Mouse (Mus musculus) subcutaneous adipose tissue, adult 2 months (tissue): ENCODE measurements around the gene Bcl11a. TPM values are rescaled to one million over a fixed set of nuclear protein-coding genes. Genes with fewer than 3 reads are reported as not detected.

Source experiments
- polyA plus RNA-seq: library from polyadenylated mRNA; depleted of rRNA; stranded (reverse); fragments of >200 nt; gene quantifications from 2 replicates; pipeline ENCODE4 v1.2.3, GENCODE M21; 2012; ENCODE audit warnings: low replicate concordance; rRNA removed

The Bcl11a gene
- 0.14 and 0.80 TPM in 2 replicates for polyA plus RNA-seq

DNA sequence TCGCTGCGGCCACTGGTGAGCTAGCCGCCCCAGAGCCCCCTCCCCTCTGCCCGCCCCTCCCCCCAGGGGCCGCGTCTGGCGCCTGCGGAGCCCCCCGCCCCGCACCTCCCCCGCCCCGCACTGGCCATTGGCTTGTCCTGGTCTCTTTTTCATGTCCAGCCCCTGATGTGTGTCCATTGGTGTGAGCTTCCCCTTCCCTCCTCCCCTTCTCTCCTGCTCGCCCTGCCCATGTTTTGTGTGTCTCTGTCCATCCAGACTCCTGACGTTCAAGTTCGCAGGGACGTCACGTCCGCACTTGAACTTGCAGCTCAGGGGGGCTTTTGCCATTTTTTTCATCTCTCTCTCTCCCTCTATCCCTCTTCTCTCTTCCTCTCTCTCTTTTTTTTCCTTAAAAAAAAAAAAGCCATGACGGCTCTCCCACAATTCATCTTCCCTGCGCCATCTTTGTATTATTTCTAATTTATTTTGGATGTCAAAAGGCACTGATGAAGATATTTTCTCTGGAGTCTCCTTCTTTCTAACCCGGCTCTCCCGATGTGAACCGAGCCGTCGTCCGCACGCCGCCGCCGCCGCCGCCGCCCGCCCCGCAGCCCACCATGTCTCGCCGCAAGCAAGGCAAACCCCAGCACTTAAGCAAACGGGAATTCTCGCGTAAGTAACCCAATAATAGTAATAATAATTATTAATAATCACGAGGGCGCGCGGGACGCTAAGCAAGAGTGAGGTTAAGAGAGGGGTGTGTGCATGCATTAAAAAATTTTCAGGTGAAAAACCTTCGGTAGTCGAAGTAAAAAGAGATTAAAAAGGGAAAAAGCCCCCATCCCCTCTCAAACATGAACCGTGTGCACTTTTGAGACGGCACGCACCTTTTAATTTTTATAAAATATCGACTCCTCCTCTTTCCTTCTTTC lies at the start of gene Bcl11a:
TSS of gene Bcl11a (plus strand) at position 262 of the 911 bp plus-strand sequence.

DNA sequence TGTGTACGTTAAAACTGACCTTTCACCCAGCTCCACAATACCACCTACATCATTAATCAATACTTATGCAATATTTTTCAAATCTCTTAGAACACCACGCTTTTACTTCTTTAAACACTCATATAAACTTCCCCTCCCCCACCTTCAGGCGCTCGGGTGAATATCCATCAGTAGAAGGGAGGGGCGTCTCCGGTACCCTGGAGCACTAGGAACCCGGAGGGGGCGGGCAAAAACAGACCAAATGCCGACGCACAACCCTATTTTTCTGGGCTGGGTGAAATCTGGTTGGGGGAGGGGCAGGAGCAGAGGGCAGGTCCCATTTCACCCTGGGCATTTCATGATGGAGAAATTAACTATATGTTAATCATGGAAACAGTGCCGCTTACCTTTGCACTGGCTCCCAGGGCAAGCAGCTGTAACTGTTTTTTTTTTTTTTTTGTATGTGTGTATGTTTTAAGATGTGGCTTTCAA lies 3.2 kb upstream of the Bcl11a start, which contains the start of gene A830031A19Rik:
TSS of gene A830031A19Rik (minus strand) at position 421 of the 471 bp plus-strand sequence.

Other genes starting within 250 kb of the Bcl11a start
- gene Papolg, start 182.8 kb upstream of the Bcl11a start, polyA plus RNA-seq: 2.5 and 4.4 TPM in 2 replicates
- gene A830031A19Rik, start 3.0 kb upstream of the Bcl11a start, polyA plus RNA-seq: not detected in 2 replicates